Comparison of ENCODE assay signal across 9 mouse cellular contexts in genomic region chr9:31130357-31131204, GRCm38 (mm10). TPM values are rescaled to one million over a fixed set of nuclear protein-coding genes. Genes with fewer than 3 reads are reported as not detected.
DNase-seq lines count a peak whose midpoint lies in the region; ATAC-seq and TF ChIP-seq lines count a peak whose summit lies in the region.
"Had no signal": no experiment of that assay in that cellular context is flagged by ENCODE, and none has a peak within 500 bp of the region (broad histone marks: within the 10 kb centered on the region; RNA-seq: fewer than 3 reads in every experiment).

No protein-coding gene starts in this region.

- no peak for TF ChIP-seq POLR2A in MEL (IDR thresholded peaks at IDR 0.05; ENCODE audit: control insufficient read depth in 1 of 2, insufficient read depth in 1 of 2, low read depth in 1 of 2, low read length in 2 of 2, poor library complexity in 1 of 2)

- no peaks in the 10 kb centered on the region; the same call in 1 of the 2 replicates for H3K79me2 ChIP-seq in MEL (ENCODE audit: control insufficient read depth, insufficient read depth, low read length, poor library complexity)

- WGBS in limb, embryonic 13.5 days = 6% methylated on average over 26 of the region's 26 CpGs

- no peaks in the 10 kb centered on the region for H3K9me3 ChIP-seq in MEL (replicated peaks; ENCODE audit: insufficient read depth, low read length)
- H3K9me3 ChIP-seq in limb, embryonic 13.5 days = no peaks in the 10 kb centered on the region
- H3K9me3 ChIP-seq: G1E had no signal

- peaks cover 0 to 2% of the 10 kb centered on the region in 2 experiments; a peak in 1 of 4 replicates for H3K27me3 ChIP-seq in MEL (ENCODE audit: control insufficient read depth in 1 of 2, insufficient read depth in 2 of 2, low read length in 2 of 2)
- peaks cover 82% of the 10 kb centered on the region for H3K27me3 ChIP-seq in limb, embryonic 13.5 days

- no peak overlapping the region for H3K27ac ChIP-seq in MEL (ENCODE audit: control insufficient read depth, low read depth, low read length)
- H3K27ac ChIP-seq in limb, embryonic 13.5 days = no peak overlapping the region

- peak overlapping the region; percentile 96 for H3K4me2 ChIP-seq in limb, embryonic 13.5 days (replicated peaks)

- ATAC-seq in granulocyte monocyte progenitor cell, adult 5-6 weeks (replicated peaks; ENCODE audit: poor library complexity, severe bottlenecking) = 0 out of 2 replicates have a peak, but pooled peaks have one; percentile 5
- ATAC-seq in limb, embryonic 13.5 days (ENCODE audit: low FRiP score, low read depth) = no peak

- H3K36me3 ChIP-seq in MEL (ENCODE audit: control insufficient read depth in 1 of 2, insufficient read depth in 2 of 2, low read length in 2 of 2) = no peaks in the 10 kb centered on the region; a peak in 1 of 4 replicates
- H3K36me3 ChIP-seq in limb, embryonic 13.5 days = no peaks in the 10 kb centered on the region
- H3K36me3 ChIP-seq: G1E had no signal

- DNase-seq in heart, adult 11 months = peak; percentile 86
- no peak for DNase-seq in heart, adult 9 months (ENCODE audit: low spot score in 2 of 2)
- DNase-seq in MEL (ENCODE audit: low read depth, low spot score) = peak; percentile 60
- DNase-seq in neural tube, embryonic 10.5 days (ENCODE audit: extremely low spot score, low spot score) = peak; percentile 50
- no peak for DNase-seq in cerebellum, postnatal 4 days (ENCODE audit: low spot score in 2 of 2)
- no peak for DNase-seq in adrenal gland, postnatal 4 days (ENCODE audit: low spot score in 2 of 2)

- H3K9ac ChIP-seq in MEL (ENCODE audit: control insufficient read depth, low read depth, low read length, poor library complexity, severe bottlenecking) = peak overlapping the region; percentile 67
- H3K9ac ChIP-seq in limb, embryonic 13.5 days = peak overlapping the region; percentile 69

- TF ChIP-seq CTCF in MEL (IDR thresholded peaks at IDR 0.05 in 2 of 3, conservative IDR thresholded peaks at IDR 0.05 in 1 of 3; ENCODE audit: control insufficient read depth in 1 of 3, insufficient read depth in 1 of 3, low read depth in 2 of 3, low read length in 3 of 3, poor library complexity in 1 of 3, severe bottlenecking in 1 of 3) = no peak

- H3K4me3 ChIP-seq in MEL (ENCODE audit: control insufficient read depth in 1 of 2, insufficient read depth in 1 of 2, low read depth in 2 of 2, low read length in 2 of 2) = peak overlapping the region; percentile 65 to 67
- peak overlapping the region; percentile 53 for H3K4me3 ChIP-seq in limb, embryonic 13.5 days

- TF ChIP-seq EP300 in MEL (IDR thresholded peaks at IDR 0.05; ENCODE audit: low read depth in 1 of 2, low read length in 2 of 2) = no peak

- peaks cover 0 to 13% of the 10 kb centered on the region in 2 experiments; a peak in 2 of 4 replicates for H3K4me1 ChIP-seq in MEL (ENCODE audit: control insufficient read depth in 1 of 2, insufficient read depth in 2 of 2, low read length in 2 of 2)
- H3K4me1 ChIP-seq in limb, embryonic 13.5 days = peaks cover 21% of the 10 kb centered on the region

- no peak for TF ChIP-seq RAD21 in MEL (IDR thresholded peaks at IDR 0.05; ENCODE audit: low read depth, low read length)

TF ChIP-seq in MEL, 35 proteins besides CTCF, POLR2A, EP300 and RAD21:
- TF ChIP-seq ZC3H11A (IDR thresholded peaks at IDR 0.05; ENCODE audit: low read depth, low read length) (no peak), ZNF384 (IDR thresholded peaks at IDR 0.05; ENCODE audit: low read depth, low read length) (no peak), ZKSCAN1 (IDR thresholded peaks at IDR 0.05; ENCODE audit: low read depth, low read length) (no peak), NELFE (IDR thresholded peaks at IDR 0.05; ENCODE audit: low read depth, low read length) (no peak; the same call in 1 of the 2 replicates), MXI1 (IDR thresholded peaks at IDR 0.05; ENCODE audit: low read depth, low read length) (peak; percentile 19; the same call in 1 of the 2 replicates)

RNA-seq across cellular contexts. Expression of gene St14, which starts 1.1 kb away (rescaled TPM):
- 0.08 and 0.10 TPM in 2 replicates for total RNA-seq in MEL (2012; rRNA removed)
- under 1 TPM in 1 of 2 experiments, not detected in 1; 0.19 TPM for polyA plus RNA-seq in MEL (2012; ENCODE audit: insufficient read depth in 1 of 2, insufficient read length in 2 of 2, low read depth in 1 of 2, low replicate concordance in 2 of 2, missing spikeins in 1 of 2)
- total RNA-seq in granulocyte monocyte progenitor cell, adult 5-6 weeks (2014; fragmentation: Nextera tagmentation) = 6.2 and 7.1 TPM in 2 replicates
- total RNA-seq in granulocyte monocyte progenitor cell, adult 5-6 weeks (2017) = 7.7 and 16.5 TPM in 2 replicates
- 6.9 and 9.2 TPM in 2 replicates for polyA plus RNA-seq in limb, embryonic 13.5 days (2015; fragmentation: Nextera tagmentation; extraction: Ambion mirVana)
- total RNA-seq in adrenal gland, postnatal 4 days (2021) = 1 to 10 TPM in 1 of 2 experiments, under 1 TPM in 1; 0.62 to 6.8 TPM
- polyA plus RNA-seq: G1E had no signal

Comparison
In these comparisons a context has a peak if more than half of its experiments do, and no peak if none do; other contexts are left out.
1. DNase-seq: peak in heart, adult 11 months (single experiment), MEL (single experiment) and neural tube, embryonic 10.5 days (single experiment); none in heart, adult 9 months (0 of 2), cerebellum, postnatal 4 days (0 of 2) and adrenal gland, postnatal 4 days (0 of 2).